ENCODE assay signal across 8 mouse cellular contexts in the genomic region with DNA sequence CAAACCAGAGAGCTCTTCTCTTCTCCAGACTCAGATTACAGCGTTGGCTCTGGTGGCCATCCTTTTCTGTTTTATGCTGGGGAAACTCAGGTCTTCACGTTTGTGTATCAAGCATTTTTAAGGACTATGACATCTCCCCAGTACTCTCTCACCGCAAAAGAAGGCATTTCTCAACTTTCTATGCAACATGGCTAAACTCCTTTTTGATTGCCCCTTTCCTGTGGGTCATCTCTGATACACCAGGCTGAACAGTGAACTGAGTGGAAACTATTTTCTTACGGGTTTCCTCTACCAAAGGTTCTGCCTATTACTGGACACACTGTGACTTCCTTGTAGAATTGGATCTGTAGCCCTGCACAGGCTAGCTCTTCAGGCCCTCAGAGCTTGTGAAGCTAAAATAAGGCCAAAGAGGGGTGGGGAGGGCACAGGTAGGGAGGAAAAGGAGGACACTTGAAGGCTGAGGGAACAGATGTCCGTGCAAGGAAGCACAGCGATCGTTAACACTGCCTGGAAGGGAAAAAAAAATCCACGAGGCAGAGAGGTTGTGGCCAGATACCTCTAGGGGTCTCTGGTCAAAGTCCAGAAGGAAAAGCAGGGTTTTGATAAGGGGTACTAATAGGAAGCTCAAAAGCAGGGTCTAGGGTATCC. TPM values are rescaled to one million over a fixed set of nuclear protein-coding genes. Genes with fewer than 3 reads are reported as not detected.
DNase-seq lines count a peak whose midpoint lies in the region; ATAC-seq and TF ChIP-seq lines count a peak whose summit lies in the region.

No protein-coding gene starts in this region.

- peaks cover 18% of the 10 kb centered on the region for H3K4me1 ChIP-seq in heart, embryonic 15.5 days (replicated peaks)
- peaks cover 12% of the 10 kb centered on the region for H3K4me1 ChIP-seq in forebrain, embryonic 16.5 days (replicated peaks; ENCODE audit: control insufficient read depth, insufficient read depth, low read length)
- H3K4me1 ChIP-seq in liver, embryonic 15.5 days (replicated peaks), result peaks cover 29% of the 10 kb centered on the region
- no peaks in the 10 kb centered on the region for H3K4me1 ChIP-seq in stomach, postnatal 0 days (replicated peaks; ENCODE audit: control insufficient read depth, insufficient read depth)

- peak overlapping the region; percentile 61 for H3K9ac ChIP-seq in heart, embryonic 15.5 days
- H3K9ac ChIP-seq in forebrain, embryonic 16.5 days (replicated peaks; ENCODE audit: low read depth, low read length), result peak overlapping the region; percentile 60
- peak overlapping the region; percentile 59 for H3K9ac ChIP-seq in liver, embryonic 15.5 days
- H3K9ac ChIP-seq in stomach, postnatal 0 days (ENCODE audit: low read length), result peak overlapping the region; percentile 38

- peak overlapping the region; percentile 91 for H3K27ac ChIP-seq in heart, embryonic 15.5 days
- peak overlapping the region; percentile 84 for H3K27ac ChIP-seq in forebrain, embryonic 16.5 days (ENCODE audit: low read length)
- peak overlapping the region; percentile 80 for H3K27ac ChIP-seq in liver, embryonic 15.5 days (replicated peaks)
- peak overlapping the region; percentile 94 for H3K27ac ChIP-seq in stomach, postnatal 0 days (replicated peaks)

- H3K4me2 ChIP-seq in heart, embryonic 15.5 days, result peak overlapping the region; percentile 79
- H3K4me2 ChIP-seq in forebrain, embryonic 16.5 days (ENCODE audit: low read length), result peak overlapping the region; percentile 75
- H3K4me2 ChIP-seq in liver, embryonic 15.5 days, result peak overlapping the region; percentile 79
- H3K4me2 ChIP-seq in stomach, postnatal 0 days (replicated peaks; ENCODE audit: low read depth), result peak overlapping the region; percentile 50

- peak overlapping the region; percentile 51 for H3K4me3 ChIP-seq in heart, embryonic 15.5 days
- peak overlapping the region; percentile 97 for H3K4me3 ChIP-seq in forebrain, embryonic 16.5 days (replicated peaks; ENCODE audit: low read length)
- H3K4me3 ChIP-seq in liver, embryonic 15.5 days (replicated peaks), result peak overlapping the region; percentile 100
- H3K4me3 ChIP-seq in stomach, postnatal 0 days (ENCODE audit: low read depth, low read length), result peak overlapping the region; percentile 34

- DNase-seq in heart, postnatal 36 days, result no peak
- peak; percentile 43 for DNase-seq in MN1 (ENCODE audit: low spot score)
- DNase-seq in stomach, postnatal 0 days (ENCODE audit: low spot score), result no peak
- no peak for DNase-seq in embryo, embryonic 9.5 days (ENCODE audit: extremely low spot score)
- no peak for DNase-seq in gastrocnemius, postnatal 14 days

- WGBS in heart, embryonic 15.5 days, result 23% methylated on average over 8 of the region's 8 CpGs
- 36% methylated on average over 8 of the region's 8 CpGs for WGBS in forebrain, embryonic 16.5 days
- WGBS in liver, embryonic 15.5 days (ENCODE audit: insufficient replicate concordance), result 22% methylated on average over 8 of the region's 8 CpGs
- 18% methylated on average over 8 of the region's 8 CpGs for WGBS in stomach, postnatal 0 days

- intact Hi-C loops in heart, postnatal 36 days (cut with DNase I), result loop anchor here (5.0 kb wide), 1 partner anchor 36 kb away; no protein-coding TSS in a partner anchor
- intact Hi-C loops in gastrocnemius, postnatal 14 days (cut with DNase I; ENCODE audit: low total_unique reads), result no loop called here

- no peaks in the 10 kb centered on the region for H3K27me3 ChIP-seq in heart, embryonic 15.5 days
- H3K27me3 ChIP-seq in forebrain, embryonic 16.5 days (replicated peaks; ENCODE audit: control insufficient read depth, insufficient read depth, low read length), result no peaks in the 10 kb centered on the region
- H3K27me3 ChIP-seq in liver, embryonic 15.5 days, result no peaks in the 10 kb centered on the region
- H3K27me3 ChIP-seq in stomach, postnatal 0 days (ENCODE audit: control insufficient read depth, insufficient read depth, low read length), result no peaks in the 10 kb centered on the region

- peak; percentile 30; the same call in 1 of the 2 replicates for TF ChIP-seq CTCF in stomach, postnatal 0 days (IDR thresholded peaks at IDR 0.05; ENCODE audit: low read depth)

- H3K9me3 ChIP-seq in heart, embryonic 15.5 days (replicated peaks), result no peaks in the 10 kb centered on the region
- no peaks in the 10 kb centered on the region for H3K9me3 ChIP-seq in forebrain, embryonic 16.5 days (ENCODE audit: control insufficient read depth, low read length)
- no peaks in the 10 kb centered on the region for H3K9me3 ChIP-seq in liver, embryonic 15.5 days (replicated peaks)
- no peaks in the 10 kb centered on the region for H3K9me3 ChIP-seq in stomach, postnatal 0 days (ENCODE audit: control insufficient read depth, low read length)

- no peaks in the 10 kb centered on the region for H3K36me3 ChIP-seq in heart, embryonic 15.5 days
- no peaks in the 10 kb centered on the region for H3K36me3 ChIP-seq in forebrain, embryonic 16.5 days (ENCODE audit: control insufficient read depth, insufficient read depth)
- 0 out of 2 replicates have a peak, but pooled peaks cover 3% of the 10 kb centered on the region for H3K36me3 ChIP-seq in liver, embryonic 15.5 days (replicated peaks)
- H3K36me3 ChIP-seq in stomach, postnatal 0 days (ENCODE audit: control insufficient read depth, insufficient read depth, low read length), result no peaks in the 10 kb centered on the region

- no peak for TF ChIP-seq EP300 in stomach, postnatal 0 days (optimal IDR thresholded peaks at IDR 0.05)

- ATAC-seq in heart, embryonic 15.5 days (replicated peaks; ENCODE audit: insufficient number of reproducible peaks, insufficient read depth, low FRiP score, low read depth), result peak; percentile 5
- ATAC-seq in forebrain, embryonic 16.5 days, result no peak
- no peak for ATAC-seq in liver, embryonic 15.5 days (ENCODE audit: insufficient read depth)
- peak; percentile 8 for ATAC-seq in stomach, postnatal 0 days (ENCODE audit: low FRiP score, low TSS enrichment)

RNA-seq across cellular contexts. Expression of gene Nptn, which starts 0.6 kb away (rescaled TPM):
- 103 and 108 TPM in 2 replicates for polyA plus RNA-seq in heart, embryonic 15.5 days (2015; fragmentation: Nextera tagmentation; extraction: Ambion mirVana)
- 100 to 1,000 TPM; 130 to 145 TPM for total RNA-seq in heart, postnatal 36 days (2021)
- 158 and 175 TPM in 2 replicates for polyA plus RNA-seq in forebrain, embryonic 16.5 days (2015; fragmentation: Nextera tagmentation; extraction: Ambion mirVana)
- polyA plus RNA-seq in liver, embryonic 15.5 days (2015; fragmentation: Nextera tagmentation; extraction: Ambion mirVana), result 87.9 and 88.6 TPM in 2 replicates
- polyA plus RNA-seq in stomach, postnatal 0 days (2015; fragmentation: Nextera tagmentation; extraction: Ambion mirVana), result 130 and 136 TPM in 2 replicates
- total RNA-seq in gastrocnemius, postnatal 14 days (2021), result 100 to 1,000 TPM in 1 of 2 experiments, 10 to 100 TPM in 1; 91.0 to 101 TPM

RNA-seq across cellular contexts. Expression of gene Cd276, which starts 26.2 kb away (rescaled TPM):
- 22.0 and 32.6 TPM in 2 replicates for polyA plus RNA-seq in heart, embryonic 15.5 days (2015; fragmentation: Nextera tagmentation; extraction: Ambion mirVana)
- 1 to 10 TPM; 8.1 to 9.9 TPM for total RNA-seq in heart, postnatal 36 days (2021)
- polyA plus RNA-seq in forebrain, embryonic 16.5 days (2015; fragmentation: Nextera tagmentation; extraction: Ambion mirVana), result 33.4 and 36.0 TPM in 2 replicates
- 1.4 and 1.5 TPM in 2 replicates for polyA plus RNA-seq in liver, embryonic 15.5 days (2015; fragmentation: Nextera tagmentation; extraction: Ambion mirVana)
- 11.3 and 11.4 TPM in 2 replicates for polyA plus RNA-seq in stomach, postnatal 0 days (2015; fragmentation: Nextera tagmentation; extraction: Ambion mirVana)
- total RNA-seq in gastrocnemius, postnatal 14 days (2021), result 10 to 100 TPM; 15.6 to 25.1 TPM

Comparison
In these comparisons a context has a peak if more than half of its experiments do, and no peak if none do; other contexts are left out.
1. ATAC-seq: peak in heart, embryonic 15.5 days (single experiment) and stomach, postnatal 0 days (single experiment); none in forebrain, embryonic 16.5 days (single experiment) and liver, embryonic 15.5 days (single experiment).
2. H3K4me3 ChIP-seq: peak in every context shown above with its lines; median percentile 100 in liver, embryonic 15.5 days; 97 in forebrain, embryonic 16.5 days; 51 in heart, embryonic 15.5 days; 34 in stomach, postnatal 0 days.
3. Peak in every context shown above with its lines, with median percentiles within 50 percentile points of each other: H3K27ac ChIP-seq, H3K4me2 ChIP-seq and H3K9ac ChIP-seq.